Mouse (Mus musculus): Measurements from ENCODE around the gene Serpinh1.
"Not testable (repeated sequence)": the region's sequence is repeated elsewhere in the genome, so short reads cannot be mapped to it uniquely, and the experiment has no call there.

Serpinh1 gene

GRCm38 (mm10) chr7:99352526-99353400 is at the start of gene Serpinh1:
Gene Serpinh1, minus strand, starts transcription at chr7:99353239.
- peak; percentile 78 for DNase-seq

- DNase-seq: no peak
These were observed 49.4 kb upstream of the Serpinh1 start for GRCm38 (mm10) chr7:99402477-99402876.

- peak; percentile 29 for DNase-seq
These were observed 48.3 kb upstream of the Serpinh1 start for GRCm38 (mm10) chr7:99401373-99401772.

DNA sequence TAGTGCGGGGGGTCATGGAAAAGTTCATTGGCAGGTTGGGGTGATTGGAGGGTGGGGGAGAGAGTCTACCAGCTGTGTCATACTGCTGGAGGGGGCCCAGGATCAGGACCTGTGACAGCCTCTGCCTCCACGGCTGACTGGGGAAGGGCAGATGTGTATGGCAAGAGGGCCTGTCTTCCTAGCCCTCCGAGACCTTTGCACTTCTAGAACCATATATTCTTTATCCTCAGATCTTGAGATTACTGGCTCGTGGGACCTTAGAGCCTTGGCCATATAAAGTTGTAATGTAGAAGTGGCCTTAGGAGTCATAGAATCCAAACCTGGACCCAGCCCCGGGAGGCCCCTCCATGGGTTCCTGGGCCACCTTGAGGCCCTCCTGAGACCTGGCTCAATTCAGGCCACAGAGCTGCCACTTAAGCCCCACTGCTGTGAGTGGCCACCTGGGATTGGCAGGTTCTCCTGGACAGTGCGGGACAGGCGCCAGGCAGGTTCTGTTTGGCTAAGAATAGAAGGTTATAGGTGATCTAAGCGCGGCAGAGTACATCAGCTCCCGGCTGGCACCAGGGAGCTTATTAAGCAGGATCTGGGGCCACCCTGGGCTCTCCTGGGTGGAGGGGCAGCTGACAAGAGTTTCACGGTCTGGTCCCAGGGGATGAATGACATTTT is 44.1 kb upstream of the Serpinh1 start:
- DNase-seq: no peak

- no peak for DNase-seq
These were observed 43.0 kb upstream of the Serpinh1 start for GRCm38 (mm10) chr7:99395908-99396616.

DNA sequence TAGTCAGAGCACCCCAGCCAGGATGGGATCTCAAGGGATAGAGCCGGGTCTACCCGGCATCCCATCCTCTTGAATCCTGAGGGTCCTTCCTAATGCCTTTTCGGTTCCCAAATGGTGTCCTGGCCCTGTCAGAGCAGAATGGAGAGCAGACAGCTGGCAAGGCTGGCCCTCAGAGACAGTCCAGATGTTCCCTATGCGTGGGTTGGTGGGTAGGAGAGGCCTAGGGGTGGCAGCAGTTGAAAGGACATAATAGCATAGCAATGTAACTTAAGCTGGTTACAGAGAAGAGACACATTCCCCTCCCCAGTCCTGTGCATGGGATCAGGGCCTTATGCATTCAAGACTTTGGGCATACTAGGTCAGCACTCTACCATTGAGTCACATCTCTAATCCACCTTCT is 42.3 kb upstream of the Serpinh1 start:
- no peak for DNase-seq

DNA sequence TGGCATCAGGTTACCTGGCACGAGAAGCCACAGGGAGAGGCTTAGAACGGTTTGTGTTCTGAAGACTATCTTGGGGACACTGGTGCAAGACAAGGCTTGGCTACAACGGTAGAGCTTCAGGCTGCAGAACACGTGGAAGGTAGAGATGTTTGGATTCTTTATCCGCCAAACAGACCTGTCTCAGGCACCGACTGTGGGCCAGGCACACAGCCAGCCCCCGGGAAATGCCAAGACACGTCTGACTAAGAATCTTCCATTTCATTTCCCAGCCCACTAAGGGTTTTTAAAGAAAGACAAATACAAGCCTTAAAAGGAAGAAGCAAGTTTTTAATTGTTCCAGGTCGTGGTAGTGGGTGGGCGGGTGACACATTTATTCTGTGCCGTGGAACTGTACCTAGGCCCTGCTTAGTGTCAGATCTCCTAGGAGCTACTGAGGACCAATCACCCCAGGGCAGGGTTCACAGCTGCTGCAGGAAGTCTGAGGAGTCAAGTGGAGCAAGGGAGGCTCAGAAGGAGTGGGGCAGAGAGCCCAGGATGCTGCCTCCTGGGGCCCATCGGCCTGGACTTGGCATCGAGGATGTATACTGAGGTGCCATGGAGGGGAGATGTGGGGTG is 40.8 kb upstream of the Serpinh1 start:
- DNase-seq: no peak

DNA sequence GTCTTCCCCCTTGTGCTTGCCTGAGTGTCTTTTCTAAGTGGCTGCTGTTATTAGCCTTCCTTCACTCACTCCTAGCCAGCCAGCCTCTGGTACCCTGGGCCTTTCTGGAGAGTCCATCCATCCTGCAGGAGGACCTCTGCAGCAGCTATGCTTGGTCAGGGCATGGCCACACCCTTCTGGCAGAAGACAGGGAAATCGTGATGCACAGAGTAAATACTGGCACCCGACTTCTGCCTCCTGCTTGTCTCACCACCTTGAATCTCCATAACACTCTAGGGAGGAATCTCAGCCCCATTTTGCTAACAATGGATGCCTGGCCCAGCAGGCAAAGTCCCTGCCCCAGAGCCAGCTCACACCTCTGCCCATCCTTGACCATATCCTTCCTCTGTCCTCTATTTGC is 39.7 kb upstream of the Serpinh1 start:
- DNase-seq: no peak

GRCm38 (mm10) chr7:99390559-99390958 is 37.5 kb upstream of the Serpinh1 start:
- no peak for DNase-seq

GRCm38 (mm10) chr7:99387356-99387755 is 34.3 kb upstream of the Serpinh1 start:
- no peak for DNase-seq

DNA sequence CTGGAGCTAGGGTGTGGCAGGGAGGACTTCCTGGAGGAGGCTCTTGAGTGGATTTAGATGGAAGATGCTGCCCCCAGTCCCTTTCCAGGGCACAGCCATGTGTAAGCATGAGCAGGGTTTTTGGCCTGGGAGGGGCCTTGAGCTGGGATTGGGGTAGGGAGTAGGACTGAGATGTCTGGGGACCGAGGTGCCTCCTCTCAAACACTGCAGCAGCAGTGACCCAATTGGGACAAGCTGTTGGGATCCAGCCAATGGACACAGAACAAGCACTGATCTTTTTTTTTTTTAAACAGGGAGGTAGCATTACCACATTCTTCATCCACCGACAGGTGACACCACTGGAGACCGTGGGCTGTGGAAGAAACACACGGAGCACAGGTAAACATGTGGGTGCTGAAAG is 33.8 kb upstream of the Serpinh1 start:
- no peak for DNase-seq

DNA sequence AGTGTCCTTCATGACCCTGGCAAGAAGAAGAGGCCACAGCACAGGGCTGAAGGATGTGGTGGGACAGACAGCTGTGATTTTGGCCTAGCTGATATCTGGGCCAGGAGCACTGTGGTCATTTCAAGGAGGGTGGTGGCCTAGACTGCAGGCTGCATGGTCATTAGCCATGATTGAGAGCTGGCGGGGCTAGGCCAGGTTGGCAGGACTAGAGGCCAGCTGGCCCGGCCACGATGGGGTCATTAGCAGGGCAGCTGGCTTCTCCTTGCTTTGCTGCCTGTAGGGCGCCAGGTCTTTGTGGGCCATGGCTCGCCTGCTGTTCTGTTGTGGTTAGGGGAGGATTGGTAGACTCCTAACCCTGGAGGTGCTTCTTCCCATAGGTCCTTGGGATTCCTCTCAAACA is 33.0 kb upstream of the Serpinh1 start:
- no peak for DNase-seq

DNA sequence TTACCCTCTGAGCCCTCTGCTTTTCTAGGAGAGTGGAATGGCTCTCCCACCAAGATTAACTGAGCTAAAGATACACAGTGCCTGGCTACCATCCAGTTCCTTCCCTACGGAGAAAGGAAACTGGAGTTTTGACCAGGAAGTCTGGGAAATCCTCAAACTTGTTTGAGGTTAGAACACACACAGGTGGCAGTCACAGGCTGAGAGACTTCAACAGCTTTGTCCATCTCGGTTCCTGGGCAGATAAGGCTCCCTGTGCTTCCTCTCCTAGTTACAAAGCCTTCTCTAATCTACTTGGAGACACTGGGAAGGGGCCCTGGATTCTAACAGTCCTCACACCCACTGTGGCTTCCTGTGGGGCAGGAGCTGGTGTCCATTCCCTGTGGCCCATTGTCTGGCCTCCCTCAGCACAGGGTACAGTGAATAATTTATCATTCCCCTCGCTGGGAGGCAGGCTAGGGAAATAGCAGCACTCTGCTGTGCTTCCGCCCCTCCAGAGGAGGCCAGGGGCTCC is 31.1 kb upstream of the Serpinh1 start:
- DNase-seq: no peak

- no peak for DNase-seq
These were observed 30.2 kb upstream of the Serpinh1 start for GRCm38 (mm10) chr7:99383246-99383645.

- DNase-seq: peak; percentile 17
These were observed 29.3 kb upstream of the Serpinh1 start for GRCm38 (mm10) chr7:99382088-99383000.

GRCm38 (mm10) chr7:99381214-99382087 is 28.4 kb upstream of the Serpinh1 start, which contains the start of gene Gdpd5:
Gene Gdpd5, plus strand, starts transcription at chr7:99381414.
- peak; percentile 95 for DNase-seq

DNA sequence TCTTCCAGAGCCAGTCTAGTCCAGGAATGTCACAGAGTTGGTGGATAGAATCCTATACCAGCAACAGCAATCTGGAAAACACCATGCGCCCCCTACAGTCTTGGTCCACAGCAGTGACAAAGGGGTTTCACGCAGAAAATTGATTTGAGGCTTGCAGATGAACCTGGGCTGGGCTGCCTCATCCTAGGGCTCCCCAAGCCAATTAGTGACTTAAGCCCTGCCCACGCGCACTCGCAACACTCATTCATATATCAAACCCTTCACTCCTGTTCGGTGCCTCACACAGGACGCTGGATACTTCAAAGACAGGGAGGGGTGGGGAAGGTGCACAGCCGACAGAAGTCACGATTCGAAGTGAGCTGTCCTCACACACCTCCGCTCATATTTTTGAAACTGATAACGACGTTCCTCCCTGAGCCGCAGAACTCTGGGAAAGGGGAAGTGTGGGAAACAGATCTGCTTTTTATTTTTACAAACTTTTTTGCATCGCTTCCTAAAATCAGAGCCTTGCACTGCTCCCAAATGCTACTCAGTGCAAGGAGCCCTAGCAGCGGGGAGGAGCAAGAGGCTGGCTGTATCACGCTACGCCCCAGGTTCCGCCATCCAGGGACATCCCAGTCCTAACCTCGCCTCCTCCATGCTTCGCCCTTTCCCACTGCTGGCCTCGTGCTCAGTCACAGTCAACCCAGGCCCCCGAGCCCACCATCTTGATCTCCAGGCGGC is 27.6 kb upstream of the Serpinh1 start:
- DNase-seq: peak; percentile 24

DNA sequence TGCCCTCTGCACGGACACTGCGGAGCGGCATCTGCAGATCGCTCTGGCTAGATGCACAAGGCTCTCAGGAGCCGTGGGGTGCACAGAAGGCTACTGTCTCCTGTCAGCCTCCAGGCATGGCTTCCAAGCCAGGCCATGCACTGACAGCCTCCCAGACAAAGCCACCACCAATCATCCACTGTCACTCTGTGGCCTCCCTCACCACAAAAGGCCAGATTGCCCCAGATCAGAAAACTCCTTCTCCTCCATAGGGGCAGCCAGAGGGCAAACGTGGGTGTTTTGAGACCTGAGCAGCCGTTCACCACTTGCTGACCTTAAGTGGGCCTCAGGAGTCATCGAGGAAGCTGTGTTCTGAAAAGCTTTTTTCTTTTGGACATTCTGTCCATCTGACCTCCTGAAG is 25.8 kb upstream of the Serpinh1 start:
- DNase-seq: no peak

DNA sequence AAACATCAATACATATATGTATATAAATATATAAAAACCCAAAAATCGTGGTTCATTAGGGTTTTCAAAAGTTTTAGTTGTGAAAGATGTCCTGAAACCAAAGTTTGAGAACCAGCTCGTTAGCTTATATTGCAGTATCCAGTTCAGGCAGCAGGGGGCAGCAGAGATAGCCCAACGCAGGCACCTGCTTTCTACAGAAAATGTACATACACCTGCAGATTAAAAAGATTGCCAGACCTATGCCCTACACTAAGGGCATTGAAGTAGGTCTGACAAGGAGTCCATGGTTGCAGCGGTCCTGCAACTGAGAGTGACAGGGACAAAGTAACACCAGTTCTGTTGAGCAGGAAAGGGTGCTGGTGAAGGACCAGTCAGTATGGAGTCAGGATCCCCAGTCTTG is 22.4 kb upstream of the Serpinh1 start:
- peak; percentile 73 for DNase-seq

- DNase-seq: not testable (repeated sequence)
These were observed 21.3 kb upstream of the Serpinh1 start for GRCm38 (mm10) chr7:99374325-99374724.

Measured in liver (tissue).